Mouse (Mus musculus): ENCODE data around the gene Agbl4.

The Agbl4 gene

DNA sequence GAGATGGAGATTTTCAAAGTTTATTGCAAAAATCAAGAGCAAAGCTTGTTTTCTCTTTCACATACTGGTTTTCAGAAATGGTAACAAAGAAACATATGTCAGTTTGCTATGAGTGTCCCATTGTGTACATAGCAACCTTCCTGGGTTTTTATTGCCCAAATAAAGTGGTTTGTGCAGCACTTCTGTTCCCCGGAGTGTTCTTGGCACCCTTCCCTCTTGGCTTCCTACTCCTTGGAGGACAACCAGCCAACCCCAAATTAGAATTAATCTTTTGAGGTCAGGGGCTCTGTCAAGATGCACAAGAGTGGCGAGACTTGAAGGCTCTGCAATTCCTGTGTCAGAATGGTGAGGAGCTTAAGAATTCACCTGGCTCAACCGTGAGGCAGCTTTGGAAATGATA lies 1266.7 kb downstream of the Agbl4 start:
- peak in 1 of 2 experiments; percentile 20 for DNase-seq (ENCODE audit: low spot score in 2 of 2)

GRCm38 (mm10) chr4:111666713-111667112 lies 1269.3 kb downstream of the Agbl4 start:
- no peak for DNase-seq (ENCODE audit: low spot score in 2 of 2)

GRCm38 (mm10) chr4:111669369-111669768 lies 1271.9 kb downstream of the Agbl4 start:
- no peak for DNase-seq (ENCODE audit: low spot score in 2 of 2)

DNA sequence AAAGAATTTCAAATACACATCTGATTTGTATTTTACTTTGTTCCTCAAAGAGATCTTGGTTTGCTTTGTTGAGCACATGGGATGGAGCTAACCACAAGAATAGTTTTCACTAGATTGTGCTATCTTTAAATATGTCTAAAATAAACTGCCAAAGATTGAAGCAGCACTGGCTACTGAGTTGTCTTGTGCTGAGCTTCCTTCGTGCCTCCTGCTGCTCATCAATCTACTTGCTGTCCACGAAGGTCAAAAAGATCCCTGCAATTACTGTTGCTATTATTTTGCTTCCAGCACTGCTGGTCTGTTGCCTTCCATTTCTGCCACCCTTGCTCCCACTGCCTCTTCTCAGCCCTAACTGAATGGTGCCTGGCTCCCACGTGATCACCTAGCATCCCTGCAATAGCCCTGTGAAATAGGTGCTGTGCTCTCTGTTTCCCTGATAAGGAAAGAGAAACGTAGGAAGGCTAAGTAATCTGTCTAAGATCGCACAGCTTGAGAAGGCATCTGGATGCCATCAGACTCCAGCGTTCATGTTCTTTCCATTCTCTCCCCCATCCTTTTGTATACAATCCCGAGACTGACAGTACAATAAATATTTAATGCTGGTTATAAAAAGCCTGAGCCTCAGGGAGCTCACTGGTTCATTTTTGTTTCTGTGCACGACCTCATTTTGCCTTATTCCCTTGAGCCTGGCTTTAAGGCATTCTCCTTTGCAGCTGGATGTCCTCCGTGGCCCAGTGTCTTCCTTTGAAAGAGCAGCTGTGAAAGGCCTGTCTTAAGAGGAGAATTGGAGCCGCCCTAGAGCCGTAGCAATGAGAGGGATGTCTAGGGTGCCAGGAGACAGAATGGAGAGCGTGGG lies 1273.3 kb downstream of the Agbl4 start:
- no peak for DNase-seq (ENCODE audit: low spot score in 2 of 2)

GRCm38 (mm10) chr4:111671440-111671839 lies 1274.0 kb downstream of the Agbl4 start:
- no peak for DNase-seq (ENCODE audit: low spot score in 2 of 2)

DNA sequence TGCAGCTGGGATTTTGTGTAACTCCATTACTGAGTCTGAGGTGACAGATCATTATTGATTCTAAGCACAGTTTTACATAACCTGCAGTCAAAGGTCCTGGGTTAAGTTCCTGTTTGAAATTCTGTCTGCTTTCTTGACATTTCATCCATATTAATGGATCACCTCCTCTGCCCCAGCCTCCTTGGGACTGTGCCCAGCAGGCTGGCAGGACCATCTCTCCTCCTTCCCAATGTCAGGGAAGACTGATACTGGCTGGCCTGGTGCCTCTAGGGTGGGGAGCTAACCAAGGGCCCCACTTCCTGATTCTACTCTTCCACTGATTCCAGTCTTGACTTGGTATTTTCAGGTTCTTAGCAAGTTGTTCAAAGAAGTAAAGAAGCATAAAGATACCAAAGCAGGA lies 1276.4 kb downstream of the Agbl4 start:
- DNase-seq (ENCODE audit: low spot score in 2 of 2) = no peak

DNA sequence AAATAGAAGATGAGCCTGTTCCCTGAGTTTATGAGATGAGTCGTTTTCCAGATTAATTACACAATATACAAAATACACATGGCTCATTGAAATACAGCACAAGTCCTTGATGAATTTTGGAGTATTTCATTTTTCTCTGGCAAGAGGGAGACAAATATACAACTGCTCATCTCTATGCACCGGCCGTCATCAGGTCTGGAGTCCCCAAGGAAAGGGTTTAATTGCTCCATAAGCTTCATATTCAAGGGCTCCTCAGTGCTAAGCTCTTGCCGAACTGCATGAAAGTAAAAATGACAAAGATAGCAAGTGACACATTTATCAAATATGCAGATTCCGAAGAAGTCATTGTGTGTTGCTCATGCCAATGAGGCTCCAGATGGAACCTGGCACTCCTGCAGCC lies 1284.5 kb downstream of the Agbl4 start:
- no peak for DNase-seq (ENCODE audit: low spot score in 2 of 2)

- no peak for DNase-seq (ENCODE audit: low spot score in 2 of 2)
Observed at GRCm38 (mm10) chr4:111682793-111683192, 1285.3 kb downstream of the Agbl4 start.

DNA sequence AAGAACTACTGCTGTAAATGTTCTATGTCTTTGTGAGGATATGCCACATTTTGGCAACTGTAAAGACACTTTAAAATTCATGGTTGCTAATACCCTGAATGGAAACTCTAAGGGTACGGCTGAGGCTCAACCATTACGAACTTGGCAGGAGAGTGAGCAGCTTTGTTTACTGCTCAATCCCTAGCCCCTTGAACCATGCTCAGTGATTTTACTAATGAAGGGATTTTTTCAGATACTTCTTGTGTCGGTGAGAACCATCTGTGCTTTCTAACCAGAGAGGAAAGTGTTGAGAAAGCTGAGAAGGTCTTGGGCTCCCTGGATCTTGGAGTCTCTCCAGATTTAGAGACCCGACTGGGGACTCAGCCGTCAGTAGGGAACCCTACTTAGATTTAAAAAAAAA lies 1286.4 kb downstream of the Agbl4 start:
- no peak for DNase-seq (ENCODE audit: low spot score in 2 of 2)

- DNase-seq (ENCODE audit: low spot score in 2 of 2) = no peak
Observed at GRCm38 (mm10) chr4:111685951-111686350, 1288.5 kb downstream of the Agbl4 start.

DNA sequence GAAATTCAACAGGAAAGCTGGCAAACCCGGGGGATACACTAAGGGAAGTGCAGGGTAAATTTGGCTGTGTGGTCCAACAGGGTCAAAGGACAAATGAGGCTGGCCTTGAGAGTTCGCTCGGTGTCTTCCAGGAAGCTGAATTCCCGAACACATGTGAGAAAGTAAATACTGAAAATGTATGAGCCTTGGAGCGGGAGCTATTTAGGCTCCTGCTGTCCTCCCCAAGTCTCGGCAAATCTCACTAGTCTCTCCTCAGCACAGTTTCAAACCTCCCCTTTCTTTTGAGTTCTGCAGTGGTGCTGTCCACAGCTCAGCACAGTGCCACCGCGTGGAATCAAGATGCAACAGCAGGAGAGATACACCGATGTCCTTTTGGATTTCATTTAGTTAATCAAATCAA lies 1289.5 kb downstream of the Agbl4 start:
- peak in 1 of 2 experiments; percentile 29 for DNase-seq (ENCODE audit: low spot score in 2 of 2)

- DNase-seq (ENCODE audit: low spot score in 2 of 2) = peak; percentile 55 to 81
Observed at GRCm38 (mm10) chr4:111687613-111688012, 1290.2 kb downstream of the Agbl4 start.

DNA sequence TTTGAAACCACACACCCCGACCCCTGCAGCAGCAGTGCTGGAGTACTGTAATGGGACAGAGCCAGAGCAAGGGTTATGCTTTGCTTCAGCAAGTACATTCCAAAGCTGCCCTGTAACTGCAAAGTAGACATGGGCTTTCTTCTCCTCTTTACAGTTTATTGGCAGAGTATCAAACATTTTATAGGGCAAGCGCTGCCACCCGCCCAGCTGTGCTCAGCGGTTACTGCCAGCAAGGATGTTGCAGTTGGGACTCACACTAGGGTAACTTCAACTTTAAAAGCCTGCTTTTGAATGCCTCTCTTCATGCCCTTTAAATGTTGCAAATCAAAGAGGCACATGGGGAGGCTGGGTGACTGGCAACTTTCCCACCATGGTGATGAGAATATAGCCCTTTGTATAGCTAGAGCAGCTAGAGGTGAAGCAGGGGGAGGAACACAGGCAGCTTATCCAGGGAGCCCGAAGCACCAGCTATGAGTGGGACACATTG lies 1293.6 kb downstream of the Agbl4 start:
- DNase-seq (ENCODE audit: low spot score in 2 of 2) = no peak

GRCm38 (mm10) chr4:111701381-111701780 lies 1303.9 kb downstream of the Agbl4 start:
- no peak for DNase-seq (ENCODE audit: low spot score in 2 of 2)

DNA sequence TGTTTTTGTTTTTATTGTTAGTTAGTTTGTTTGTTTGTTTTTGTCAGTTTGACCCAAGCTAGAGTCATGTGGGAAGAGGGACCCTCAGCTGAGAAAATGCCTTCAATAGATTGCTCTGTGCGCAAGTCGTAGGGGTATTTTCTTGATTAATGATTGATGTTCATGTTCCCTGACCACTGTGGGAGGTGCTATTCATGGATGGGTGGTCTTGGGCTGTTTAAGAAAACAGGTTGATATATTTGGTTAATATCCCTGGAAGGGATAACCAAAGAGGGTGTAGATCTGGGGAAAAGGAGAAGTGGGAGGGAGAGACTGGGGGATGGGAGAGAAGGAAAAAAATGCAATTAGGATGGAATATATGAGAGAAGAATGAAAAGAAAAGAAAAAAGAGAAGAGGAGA lies 1306.7 kb downstream of the Agbl4 start:
- DNase-seq (ENCODE audit: low spot score in 2 of 2) = no peak

DNA sequence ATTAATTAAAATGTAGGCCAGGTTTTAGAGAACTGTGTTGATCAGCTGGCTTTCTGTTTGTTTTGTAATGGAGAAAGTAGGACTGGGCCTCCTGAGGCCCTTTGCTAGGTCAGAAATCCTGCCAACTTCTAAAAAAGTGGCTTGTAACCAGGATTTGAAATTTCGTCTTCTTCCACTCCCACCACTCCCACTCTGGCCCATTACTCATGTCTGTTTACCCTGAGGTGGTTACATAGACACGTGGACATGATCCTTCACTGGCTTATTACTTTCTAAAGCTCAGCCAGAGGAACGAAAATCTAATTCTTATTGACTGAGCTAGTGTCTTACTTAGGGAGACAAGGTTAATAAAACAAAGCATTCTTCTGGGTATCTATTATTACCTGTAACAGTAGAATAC lies 1307.5 kb downstream of the Agbl4 start:
- DNase-seq (ENCODE audit: low spot score in 2 of 2) = no peak
